Mouse (Mus musculus) gonadal fat pad, adult 2 months (tissue): ENCODE results near the gene Hemgn. TPM values are rescaled to one million over a fixed set of nuclear protein-coding genes. Genes with fewer than 3 reads are reported as not detected.

Experiments
- DNase-seq: peaks from one replicate; pipeline ENCODE4 v3.0.0-alpha.2; 2012; ENCODE audit warnings: low read depth
- polyA plus RNA-seq: library from polyadenylated mRNA; depleted of rRNA; stranded (reverse); fragments of >200 nt; gene quantifications from 2 replicates; pipeline ENCODE4 v1.2.3, GENCODE M21; 2012; rRNA removed

Hemgn gene
- 0.06 and 0.08 TPM in 2 replicates for polyA plus RNA-seq

DNA sequence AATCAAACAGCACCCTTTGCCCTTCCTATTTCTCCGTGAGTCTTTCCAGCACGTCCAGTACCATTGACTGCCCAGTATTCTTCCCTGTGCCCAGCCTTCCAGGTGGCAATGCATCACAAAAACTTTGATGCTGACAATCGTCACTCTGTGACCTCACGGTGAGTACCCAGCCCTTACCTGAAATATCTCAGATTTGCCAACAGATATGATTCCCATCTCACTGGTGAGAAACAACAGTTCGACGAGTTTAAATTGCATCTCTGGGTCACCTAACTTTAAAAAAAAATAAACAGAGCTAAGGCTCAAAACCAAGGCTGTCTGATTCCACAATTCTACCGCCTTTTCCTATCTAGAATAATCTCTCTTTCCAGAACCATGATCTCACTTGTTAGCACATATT, at the start of gene Hemgn:
TSS of gene Hemgn (minus strand) at position 101 of the 400 bp plus-strand sequence.
- DNase-seq = no peak

DNA sequence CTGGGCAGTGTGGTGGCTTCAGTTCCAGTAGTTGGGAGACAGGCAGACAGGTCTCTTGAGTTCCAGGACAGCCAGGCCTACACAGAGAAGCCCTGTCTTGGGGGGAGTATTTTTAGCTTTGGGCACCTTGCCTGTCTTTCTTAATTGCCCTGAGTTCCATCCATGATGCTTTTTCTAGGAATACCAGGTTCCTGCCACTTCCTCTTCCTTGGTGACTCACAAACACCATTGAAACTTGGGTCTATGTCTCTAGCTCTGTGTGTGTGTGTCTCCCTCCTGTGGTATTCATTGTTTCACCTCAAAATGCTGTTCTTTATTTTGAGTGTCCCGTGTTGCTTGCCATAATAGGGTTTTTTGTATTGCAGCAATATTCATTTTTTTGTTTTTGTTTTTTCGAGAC, 45.1 kb upstream of the Hemgn start:
- DNase-seq = no peak

DNA sequence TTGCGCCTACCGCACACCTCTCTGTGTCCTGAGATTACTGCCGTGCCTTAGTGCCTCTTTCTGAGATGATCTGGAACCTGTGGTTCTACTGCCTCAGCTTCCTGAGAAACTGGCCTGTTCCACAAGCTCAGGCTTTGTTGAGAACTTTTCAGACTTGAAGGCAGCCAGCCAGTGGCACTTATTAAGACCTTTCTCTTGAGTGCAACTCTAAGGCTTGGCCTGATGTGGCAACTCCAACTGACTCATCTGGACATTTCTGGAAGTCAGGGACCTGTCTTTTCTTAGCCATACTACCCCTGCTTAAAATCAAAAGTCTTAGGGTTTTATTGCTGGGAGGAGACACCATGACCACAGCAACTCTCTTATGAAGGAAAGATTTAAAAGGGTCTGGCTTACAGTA, 43.9 kb upstream of the Hemgn start:
- no peak for DNase-seq

DNA sequence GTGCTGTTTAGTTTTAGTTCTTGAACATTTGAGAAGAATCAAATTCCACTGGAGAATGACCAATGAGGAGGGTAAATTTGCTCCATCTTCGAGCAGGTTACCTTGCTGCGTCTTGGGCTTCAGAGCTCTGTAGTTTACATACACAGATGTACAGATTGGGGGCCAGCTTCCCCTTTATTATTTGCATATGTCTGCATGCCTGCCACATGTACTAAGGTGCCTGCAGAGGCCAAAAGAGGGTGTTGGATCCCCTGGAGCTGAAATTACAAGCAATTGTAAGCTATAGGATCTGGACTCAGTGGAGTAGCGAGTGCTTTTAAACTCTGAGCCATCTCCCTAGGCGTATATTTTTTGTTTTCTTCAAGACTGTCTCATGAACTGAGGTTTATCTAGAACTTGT, 43.5 kb upstream of the Hemgn start:
- no peak for DNase-seq

DNA sequence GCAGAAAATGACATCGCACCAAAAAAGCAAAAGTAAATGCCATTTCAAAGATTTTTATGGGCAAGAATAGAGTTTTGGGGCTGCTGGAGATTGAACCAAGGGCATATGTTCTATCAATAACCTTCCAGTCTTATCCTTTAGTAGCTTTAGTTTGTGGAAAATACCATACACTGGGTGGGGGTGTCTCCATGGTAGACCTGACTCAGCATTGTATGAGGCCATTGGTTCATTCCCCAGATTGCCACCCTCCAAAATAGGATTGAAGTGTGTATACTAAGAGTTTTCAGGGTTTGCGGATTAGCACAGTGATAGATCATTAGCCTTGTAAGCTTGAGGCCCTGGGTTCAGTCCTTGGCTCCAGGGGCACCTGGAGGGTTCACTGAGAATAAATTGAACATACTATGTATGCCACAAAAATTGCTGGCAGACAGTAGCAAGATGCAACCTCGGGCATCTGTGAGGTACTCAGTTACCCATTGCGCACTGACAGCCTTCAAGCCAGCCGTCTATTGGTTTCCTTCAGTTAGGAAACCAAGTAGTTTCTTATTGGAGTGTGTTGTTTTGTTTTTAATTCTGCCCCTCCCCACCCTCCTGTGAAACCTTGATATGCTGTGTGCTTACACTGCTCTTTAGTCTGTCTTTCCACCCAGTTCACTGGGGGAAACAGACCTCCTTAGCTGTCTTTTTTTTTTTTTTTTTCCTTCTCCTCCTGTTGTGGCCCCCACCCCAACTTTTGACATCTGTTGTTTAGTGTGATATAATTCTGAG, 41.0 kb upstream of the Hemgn start:
- no peak for DNase-seq

DNA sequence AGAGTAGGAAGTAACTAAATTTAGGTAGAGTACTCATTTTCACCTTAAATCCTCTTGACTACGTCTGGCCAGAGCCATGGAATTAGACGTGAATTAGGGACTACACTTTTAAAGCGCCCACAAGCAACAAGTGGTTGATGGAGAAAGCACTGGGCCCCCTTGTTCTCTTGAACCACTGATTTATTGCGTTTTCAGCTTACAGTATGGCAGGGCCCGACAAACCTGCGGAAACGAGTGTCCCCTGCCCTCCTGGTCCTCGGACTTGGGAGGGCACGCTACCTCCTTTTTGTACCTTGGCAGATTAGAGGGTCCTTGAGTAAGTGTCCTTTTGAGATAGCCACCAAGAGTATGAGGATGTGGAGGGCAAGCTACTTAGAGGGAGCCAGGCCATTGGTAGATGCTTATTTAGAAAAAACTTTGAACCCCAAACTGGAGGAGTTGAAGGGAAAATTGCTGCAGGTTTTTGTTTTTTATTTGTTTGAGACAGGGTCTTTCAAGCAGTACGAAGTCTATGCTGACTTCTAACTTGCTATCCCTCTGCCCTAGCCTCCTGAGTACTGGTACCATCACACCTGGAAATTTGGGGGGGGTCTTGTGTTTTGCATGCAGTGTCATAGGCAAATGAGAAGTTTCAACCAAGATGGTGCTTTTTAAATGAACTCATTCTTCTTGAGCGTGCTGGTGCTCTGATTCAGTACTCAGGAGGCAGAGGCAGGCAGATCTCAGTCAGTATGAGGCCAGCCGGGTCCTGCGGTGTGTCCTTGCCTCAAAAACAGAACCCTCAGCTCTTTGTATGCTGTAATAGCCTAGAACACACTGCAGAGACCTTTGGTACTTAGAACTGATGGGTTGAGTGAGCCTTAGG, 39.8 kb upstream of the Hemgn start:
- DNase-seq = no peak

DNA sequence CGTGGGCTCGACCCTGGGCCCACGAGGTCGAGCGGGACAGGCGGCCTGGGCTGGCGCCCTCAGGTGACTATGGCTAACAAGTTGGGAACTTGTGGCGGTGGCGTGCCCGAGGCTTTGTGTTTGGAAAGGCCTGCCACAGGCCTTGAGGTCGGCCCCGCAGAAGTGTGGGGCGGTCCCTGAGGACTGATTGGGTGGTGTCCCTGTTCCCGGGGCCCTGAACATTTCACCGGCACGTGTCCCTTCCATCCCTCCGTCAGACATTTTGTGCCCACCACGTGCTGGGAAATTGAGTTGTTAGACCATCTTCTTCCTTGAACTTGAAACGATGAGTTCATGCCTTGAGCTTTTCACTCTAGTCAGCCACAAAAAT, 39.2 kb upstream of the Hemgn start:
- no peak for DNase-seq

DNA sequence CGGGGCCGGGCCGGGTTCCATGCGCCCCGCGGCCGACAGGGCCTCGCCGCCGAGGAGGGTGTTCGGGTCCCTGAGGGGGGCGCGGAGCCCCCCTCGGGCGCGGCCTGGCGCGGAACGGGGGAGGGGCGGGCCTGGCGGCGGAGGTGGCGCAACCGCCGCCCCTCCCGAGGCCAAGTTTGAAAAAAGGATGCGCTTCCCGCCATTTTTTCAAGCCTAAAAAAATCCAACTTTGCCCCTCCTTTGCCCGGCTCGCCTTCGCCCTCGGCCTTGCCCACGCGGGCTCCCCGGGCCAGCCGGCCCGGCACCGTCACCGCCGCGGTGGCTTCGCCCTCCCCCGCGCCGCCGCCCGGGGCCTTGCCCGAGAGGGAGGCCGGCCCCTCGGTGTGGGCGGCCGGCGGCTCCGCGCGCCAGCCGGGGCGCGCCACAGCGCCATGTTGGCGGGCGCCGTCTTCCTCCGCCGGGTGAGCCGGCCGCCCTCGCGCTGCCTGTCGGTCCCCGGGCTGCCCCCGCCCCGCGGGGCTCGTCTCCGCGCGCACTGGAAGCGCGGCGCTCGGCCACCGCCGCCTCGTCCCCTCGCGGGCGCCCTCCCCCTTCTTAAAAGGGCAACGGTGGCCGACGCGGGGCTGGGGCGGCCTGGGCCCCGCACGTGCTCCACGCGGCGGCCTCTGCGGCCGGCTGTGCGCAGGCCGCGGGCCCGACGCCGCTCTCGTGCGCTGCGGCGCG, 38.6 kb upstream of the Hemgn start:
- DNase-seq = no peak

DNA sequence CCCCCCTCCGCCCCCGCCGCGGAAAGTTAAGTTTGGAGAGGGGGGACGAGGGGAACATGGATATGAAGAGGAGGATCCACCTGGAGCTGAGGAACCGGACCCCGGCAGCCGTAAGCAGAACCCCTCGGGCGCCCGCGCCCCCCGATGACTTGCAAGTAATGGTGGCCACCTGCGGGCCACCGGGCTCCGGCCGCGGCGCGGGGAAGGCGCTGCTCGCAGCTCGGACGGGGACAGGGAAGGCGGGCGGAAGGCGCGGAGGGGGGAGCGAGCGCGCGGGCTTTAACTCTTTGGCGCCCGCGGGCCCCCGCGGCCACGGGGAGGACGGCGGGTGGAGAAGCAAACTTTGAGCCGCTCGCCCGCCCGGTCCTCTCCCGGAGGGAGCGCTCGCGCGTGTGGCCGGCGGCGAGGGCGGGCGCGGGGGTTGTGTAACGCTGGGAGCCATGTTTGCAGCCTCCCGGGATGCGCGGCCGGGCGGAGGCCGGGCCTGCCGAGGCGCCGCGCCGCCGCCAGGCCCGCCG, 38.0 kb upstream of the Hemgn start:
- no peak for DNase-seq

DNA sequence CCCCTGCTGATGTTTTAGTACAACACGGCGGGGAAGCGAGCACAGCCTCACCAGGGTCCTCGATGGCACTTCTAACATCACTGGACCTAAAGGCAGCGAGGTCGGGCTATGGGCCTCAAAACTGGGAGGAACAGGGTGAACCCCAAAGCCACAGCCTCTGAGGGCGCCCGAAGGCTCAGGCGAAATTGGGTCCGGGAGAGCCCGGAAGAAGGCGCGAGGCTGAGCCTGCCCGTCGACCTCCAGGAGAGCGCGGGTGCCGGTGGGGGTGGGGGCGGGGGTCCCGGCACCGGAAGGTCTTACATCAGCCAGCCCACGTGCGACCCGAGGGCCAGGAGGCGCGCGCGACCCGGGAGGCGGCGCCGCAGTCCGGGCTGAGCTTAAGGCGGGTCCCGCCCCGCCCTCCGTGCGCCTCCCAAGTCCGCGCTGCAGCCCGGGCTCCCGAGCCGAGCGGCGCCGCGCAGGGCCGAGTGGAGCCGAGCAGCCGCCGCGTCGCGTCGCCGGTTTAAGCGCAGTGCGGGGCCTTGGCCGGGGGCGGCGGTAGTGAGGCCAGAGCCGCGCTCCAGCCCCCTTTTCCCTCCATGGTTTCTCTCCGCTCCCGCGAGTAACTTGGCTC, 37.3 kb upstream of the Hemgn start, which contains the start of gene Anp32b:
TSS of gene Anp32b (plus strand) at position 384 of the 613 bp plus-strand sequence.
- DNase-seq = no peak

DNA sequence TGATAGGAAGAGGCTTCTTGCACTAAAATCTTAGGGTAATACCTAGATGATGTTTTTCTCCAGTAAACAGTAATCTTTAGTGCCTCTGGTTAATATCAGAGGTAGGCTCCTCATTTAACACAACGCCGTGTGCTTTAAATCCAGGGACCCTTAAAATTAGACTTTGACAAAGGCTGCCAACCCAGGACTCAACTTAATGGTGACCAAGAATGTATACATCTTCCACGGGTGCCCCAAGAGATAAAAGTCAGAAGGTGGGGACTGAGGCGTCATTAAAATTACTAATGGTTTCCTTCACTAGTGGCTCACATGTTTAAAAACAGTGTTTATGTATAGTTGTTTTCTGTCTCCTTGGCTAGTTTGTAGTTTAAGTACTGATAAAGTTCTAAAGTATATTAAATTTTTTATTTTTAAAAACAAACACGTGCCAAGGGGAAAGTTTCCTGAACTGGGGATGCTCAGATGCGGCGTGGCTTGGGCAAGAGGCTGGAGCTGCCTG, 36.8 kb upstream of the Hemgn start:
- no peak for DNase-seq

DNA sequence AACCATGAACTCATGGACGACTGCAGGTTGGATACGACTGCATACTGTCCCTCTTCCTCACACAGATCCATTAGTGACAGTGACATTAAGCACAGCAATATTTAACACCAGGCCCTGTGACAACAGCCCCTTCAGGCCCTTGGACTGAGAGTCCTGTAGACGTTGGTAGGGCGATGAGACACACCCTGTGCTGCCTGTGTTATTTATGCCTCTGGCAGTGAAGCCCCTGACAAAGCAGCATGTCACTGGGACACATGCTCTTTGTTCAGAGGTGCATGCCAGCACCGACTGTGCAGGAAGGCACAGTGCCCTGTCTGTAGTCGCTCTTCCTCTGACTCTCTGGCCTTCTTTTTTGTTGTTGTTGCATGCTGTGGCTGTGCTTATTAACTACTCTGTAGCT, 35.6 kb upstream of the Hemgn start:
- no peak for DNase-seq

DNA sequence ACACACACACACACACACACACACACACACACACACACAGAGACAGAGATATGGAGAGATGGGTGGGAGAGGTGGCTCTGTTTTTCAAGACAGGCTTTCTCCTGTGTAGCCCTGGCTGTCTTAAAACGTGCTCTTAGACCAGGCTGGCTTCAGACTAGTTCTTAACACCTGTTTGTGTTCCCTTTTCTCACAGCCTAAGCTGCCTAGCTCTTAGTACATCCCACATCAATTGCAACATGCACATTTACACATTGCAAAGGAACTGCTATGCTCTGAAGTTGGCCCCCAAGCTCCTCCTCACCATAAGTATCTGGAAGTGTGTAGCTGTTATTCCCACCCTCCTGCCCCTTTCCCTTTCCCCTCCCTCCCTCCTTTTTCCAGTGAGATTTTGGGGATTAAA, 34.2 kb upstream of the Hemgn start:
- no peak for DNase-seq

DNA sequence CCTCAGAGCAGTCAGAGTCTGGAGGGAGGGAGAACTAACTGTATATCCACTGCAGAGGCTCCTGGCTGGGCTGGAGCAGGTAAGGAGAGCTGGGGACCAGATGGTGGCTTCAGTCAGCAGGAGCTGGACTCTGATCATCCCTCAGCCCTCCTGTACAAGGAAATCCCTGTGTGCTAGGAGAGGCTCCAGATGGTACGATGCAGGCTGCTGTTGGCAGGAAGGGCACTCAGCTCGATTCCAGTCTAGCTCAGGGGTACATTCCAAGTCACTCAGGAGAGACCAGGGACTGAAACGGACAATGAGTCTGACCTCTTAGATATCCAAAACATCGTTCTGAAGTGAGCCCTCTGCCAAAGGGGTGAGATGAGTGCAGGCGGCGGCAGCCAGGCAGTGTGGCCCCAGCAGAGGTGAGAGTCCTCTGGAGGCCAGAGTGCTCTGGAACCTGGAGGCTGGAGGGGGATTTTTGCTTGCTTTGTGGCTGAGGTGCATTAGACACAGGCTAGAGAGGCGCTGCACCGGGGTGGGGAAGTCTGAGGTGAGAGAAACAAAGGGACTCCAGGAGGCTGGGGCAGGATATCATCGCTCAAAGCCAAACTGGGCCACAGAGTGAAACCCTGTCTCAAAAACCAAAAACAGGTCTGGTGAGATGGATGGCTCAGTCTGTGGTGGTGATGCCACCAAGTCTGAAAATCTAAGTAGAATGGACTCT, 32.1 kb upstream of the Hemgn start:
- no peak for DNase-seq

DNA sequence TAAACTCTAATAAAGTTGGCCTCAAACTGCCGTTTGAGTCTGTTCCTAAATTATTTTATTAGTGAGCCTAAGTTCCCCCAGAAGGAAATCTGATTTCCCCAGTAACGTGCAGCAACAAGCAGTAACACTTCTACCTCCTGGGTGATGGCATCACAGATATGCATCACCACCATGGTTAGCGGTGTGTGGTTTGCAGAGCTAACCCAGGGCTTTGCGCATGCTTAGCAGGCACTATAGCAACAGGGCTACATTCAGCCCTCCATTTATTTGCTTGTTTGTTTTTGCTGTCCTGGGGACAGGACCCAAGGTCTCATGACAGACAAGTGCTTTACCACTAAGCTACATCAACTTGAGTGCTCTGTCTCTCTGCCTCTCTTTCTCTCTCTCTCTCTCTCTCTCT, 29.2 kb upstream of the Hemgn start:
- no peak for DNase-seq

DNA sequence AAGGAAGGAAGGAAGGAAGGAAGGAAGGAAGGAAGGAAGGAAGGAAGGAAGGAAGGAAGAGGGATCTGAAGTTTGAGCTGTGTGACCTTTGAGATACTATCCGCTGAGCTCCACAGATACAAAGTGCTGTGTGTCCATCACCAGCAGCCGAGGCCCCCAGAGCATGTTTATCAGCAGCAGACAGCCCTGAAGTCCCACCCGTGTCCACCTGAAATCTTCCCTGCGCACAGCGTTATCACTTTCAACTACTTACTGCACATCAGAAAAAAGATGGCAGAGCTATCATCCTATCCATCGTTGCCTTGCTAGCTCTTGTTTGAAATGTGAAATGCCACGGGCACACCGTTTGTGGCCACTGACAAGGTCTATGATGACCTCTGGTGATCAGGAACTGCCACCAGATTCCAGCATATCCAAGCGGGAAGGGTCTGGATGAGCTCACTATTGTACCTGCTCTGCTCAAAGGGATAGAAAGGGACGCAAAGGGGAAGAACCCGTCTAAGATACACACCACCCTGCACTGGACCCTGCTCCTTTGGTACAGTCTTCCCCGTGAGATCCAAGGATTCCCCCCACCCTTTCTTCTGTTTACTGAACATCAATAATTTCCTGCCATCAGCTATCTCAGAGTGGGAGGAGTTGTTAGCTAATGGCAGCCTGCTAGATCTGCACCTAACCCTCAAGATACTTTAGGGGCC, 19.2 kb upstream of the Hemgn start:
- DNase-seq = no peak

DNA sequence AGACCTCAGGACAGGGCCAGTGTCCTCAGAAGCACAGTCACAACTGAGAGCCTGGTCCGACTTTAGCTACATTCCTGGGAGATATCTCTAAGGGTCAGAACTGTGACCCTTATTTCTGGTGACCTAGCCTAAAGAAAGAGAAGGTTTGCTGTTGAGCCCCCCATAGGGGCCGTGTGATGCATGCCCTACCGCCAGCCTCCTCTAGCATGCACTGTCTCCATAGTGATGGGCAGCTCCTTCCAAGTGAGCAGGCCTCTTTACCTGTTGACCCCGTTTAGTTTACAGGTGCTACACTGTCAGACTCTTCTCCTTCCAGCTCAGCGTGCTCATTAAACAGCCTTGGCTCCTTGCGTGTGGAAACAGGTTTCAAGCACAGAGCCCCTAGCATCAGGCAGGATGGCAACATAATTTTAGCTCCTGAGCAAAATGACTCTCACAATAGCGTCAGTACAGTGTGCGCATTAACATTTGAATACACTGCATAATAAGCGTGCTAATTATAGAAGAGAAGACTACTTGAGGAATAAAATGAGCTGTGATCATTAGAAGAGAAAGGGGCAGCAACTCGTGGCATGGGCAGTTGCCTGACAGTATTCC, 15.7 kb upstream of the Hemgn start:
- DNase-seq = no peak

DNA sequence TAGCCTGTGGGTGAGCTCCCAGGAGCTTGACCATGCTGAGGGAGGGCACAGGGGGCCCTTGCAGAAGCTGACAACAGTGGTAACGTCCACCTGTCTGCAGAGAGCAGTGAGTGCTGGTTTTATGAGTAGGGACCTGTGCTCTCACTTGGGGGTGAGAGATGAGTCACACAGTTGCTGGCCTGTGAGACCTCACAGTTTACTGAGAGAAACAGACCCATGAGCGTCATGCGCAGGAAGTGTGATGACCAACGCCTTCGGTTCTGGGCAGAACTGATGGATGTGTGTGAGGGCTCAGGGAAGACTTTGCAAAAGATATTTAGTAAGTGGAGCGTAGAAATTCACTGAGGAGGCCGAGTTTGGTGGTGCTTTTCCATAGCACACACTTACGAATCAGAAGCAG, 9.3 kb upstream of the Hemgn start:
- no peak for DNase-seq

DNA sequence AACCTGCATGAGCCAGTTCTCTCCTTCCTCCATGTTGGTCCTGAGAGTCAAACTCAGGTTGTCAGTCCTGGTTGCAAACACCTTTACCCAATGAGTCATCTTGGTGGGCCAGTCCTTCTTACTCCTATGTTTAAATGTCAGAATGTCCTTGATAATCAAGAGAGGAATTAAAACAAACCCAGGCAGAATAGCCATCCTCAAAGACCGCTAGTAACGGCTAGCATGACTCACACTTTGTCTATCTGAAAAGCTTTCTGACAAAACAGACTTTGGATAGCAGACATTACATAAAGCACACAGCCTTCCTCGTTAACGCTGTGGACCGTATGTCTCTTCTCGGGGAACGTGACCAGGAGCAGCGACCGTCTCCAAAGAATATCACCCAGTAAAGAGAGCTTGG, 5.5 kb upstream of the Hemgn start:
- no peak for DNase-seq

DNA sequence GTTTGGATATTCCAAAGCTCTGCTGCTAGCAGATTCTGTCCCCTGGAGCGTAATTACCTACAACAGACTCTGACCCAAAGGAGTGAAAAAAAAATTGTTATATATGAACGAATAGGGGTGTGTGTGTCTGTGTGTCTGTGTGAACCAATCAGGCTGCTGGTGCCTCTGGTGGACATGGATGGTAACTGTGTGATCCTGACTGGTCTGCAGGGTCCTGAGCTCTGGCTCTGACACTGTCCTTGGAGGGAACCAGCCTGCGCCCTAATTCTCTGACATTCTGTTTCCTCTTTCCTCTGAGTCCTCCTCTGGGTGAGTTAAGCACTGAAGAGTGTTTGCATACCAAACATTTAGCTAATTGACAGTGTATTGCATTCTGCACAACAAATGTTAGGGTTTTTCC, 4.2 kb upstream of the Hemgn start:
- DNase-seq = no peak
